Mouse (Mus musculus): ENCODE measurements around the gene Pam16.
A peak's percentile ranks its signal among the peaks of the same experiment; 100 is the strongest.

Gene Pam16

GRCm38 (mm10) chr16:4607818-4608531 lies 16.8 kb downstream of the Pam16 start:
- DNase-seq: peak; percentile 65 to 71

- DNase-seq: no peak
These were observed 18.2 kb downstream of the Pam16 start for GRCm38 (mm10) chr16:4606431-4607084.

- DNase-seq: no peak
These were observed 19.2 kb downstream of the Pam16 start for GRCm38 (mm10) chr16:4605514-4606131.

GRCm38 (mm10) chr16:4604293-4604837 lies 20.4 kb downstream of the Pam16 start:
- no peak for DNase-seq

GRCm38 (mm10) chr16:4603453-4603837 lies 21.3 kb downstream of the Pam16 start:
- DNase-seq: no peak

- no peak for DNase-seq
These were observed 21.9 kb downstream of the Pam16 start for GRCm38 (mm10) chr16:4602766-4603452.

- DNase-seq: no peak
These were observed 22.6 kb downstream of the Pam16 start for GRCm38 (mm10) chr16:4602189-4602588.

- DNase-seq: no peak
These were observed 24.0 kb downstream of the Pam16 start for GRCm38 (mm10) chr16:4600701-4601310.

GRCm38 (mm10) chr16:4599616-4600015 lies 25.2 kb downstream of the Pam16 start:
- DNase-seq: no peak

GRCm38 (mm10) chr16:4598891-4599543 lies 25.8 kb downstream of the Pam16 start:
- DNase-seq: no peak

GRCm38 (mm10) chr16:4598041-4598440 lies 26.7 kb downstream of the Pam16 start:
- DNase-seq: no peak

- DNase-seq: no peak
These were observed 27.5 kb downstream of the Pam16 start for GRCm38 (mm10) chr16:4597296-4597695.

- no peak for DNase-seq
These were observed 28.0 kb downstream of the Pam16 start for GRCm38 (mm10) chr16:4596836-4597235.

GRCm38 (mm10) chr16:4596141-4596728 lies 28.6 kb downstream of the Pam16 start:
- no peak for DNase-seq

- no peak for DNase-seq
These were observed 29.2 kb downstream of the Pam16 start for GRCm38 (mm10) chr16:4595527-4595963.

GRCm38 (mm10) chr16:4594814-4595526 lies 29.8 kb downstream of the Pam16 start:
- no peak for DNase-seq

GRCm38 (mm10) chr16:4593971-4594813 lies 30.6 kb downstream of the Pam16 start, which contains the start of gene Glis2:
Gene Glis2 (plus strand): TSS chr16:4594713.
- DNase-seq: no peak

GRCm38 (mm10) chr16:4592909-4593875 lies 31.6 kb downstream of the Pam16 start:
- DNase-seq: no peak

GRCm38 (mm10) chr16:4590236-4590635 lies 34.6 kb downstream of the Pam16 start:
- no peak for DNase-seq
